Comparison of ENCODE assay signal across 24 mouse cellular contexts in the genomic region with DNA sequence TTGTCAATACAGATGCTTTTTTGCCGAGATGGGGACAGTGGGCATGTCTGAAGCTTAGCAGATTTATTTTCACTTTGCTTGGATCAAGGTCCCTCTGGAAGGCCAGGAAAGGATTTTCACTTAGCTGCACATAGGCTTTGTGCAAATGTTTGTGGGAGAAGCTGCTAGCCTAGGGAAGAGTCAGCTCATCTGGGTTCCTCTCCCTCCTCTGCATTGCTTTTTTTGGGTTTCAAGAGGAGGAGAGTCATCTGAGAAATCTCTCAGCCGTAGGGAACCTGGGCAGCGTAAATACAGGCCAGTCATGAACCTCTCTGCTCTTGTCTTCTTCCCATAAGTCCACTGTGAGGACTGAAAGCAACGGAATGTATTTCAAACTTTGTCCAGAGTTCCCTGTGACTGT.
DNase-seq lines count a peak whose midpoint lies in the region; ATAC-seq and TF ChIP-seq lines count a peak whose summit lies in the region.
"Had no signal": no experiment of that assay in that cellular context is flagged by ENCODE, and none has a peak within 500 bp of the region (broad histone marks: within the 10 kb centered on the region; RNA-seq: fewer than 3 reads in every experiment).

No protein-coding gene starts in this region.

- H3K4me1 ChIP-seq in embryonic facial prominence, embryonic 15.5 days, result peaks cover 18% of the 10 kb centered on the region
- peaks cover 21% of the 10 kb centered on the region for H3K4me1 ChIP-seq in olfactory bulb, adult 2 months (ENCODE audit: control insufficient read depth, insufficient read depth, low read length)

- no peak overlapping the region for H3K4me2 ChIP-seq in embryonic facial prominence, embryonic 15.5 days (replicated peaks)
- H3K4me2 ChIP-seq: hindbrain, embryonic 12.5 days; limb, embryonic 13.5 days; lung, embryonic 15.5 days; midbrain, embryonic 11.5 days; neural tube, embryonic 12.5 days had no signal

- DNase-seq in heart, adult 11 months, result peak; percentile 50
- DNase-seq in heart, adult 9 months (ENCODE audit: low spot score in 2 of 2), result no peak
- peak; percentile 26 for DNase-seq in right cerebral cortex, adult 18-20 months
- DNase-seq in right cerebral cortex, postnatal 10 days (ENCODE audit: low spot score in 2 of 2), result no peak
- no peak for DNase-seq in urinary bladder, adult 18-20 months (ENCODE audit: low spot score in 2 of 2)
- DNase-seq: cerebellum, adult 18-20 months; cerebellum, postnatal 10 days; gastrocnemius, adult 2 months; kidney, postnatal 10 days; layer of hippocampus, adult 9-11 months; right cerebral cortex, postnatal 14 days had no signal

- ATAC-seq in embryonic facial prominence, embryonic 15.5 days (ENCODE audit: insufficient number of reproducible peaks, low FRiP score, low TSS enrichment, low read depth), result no peak
- ATAC-seq: forebrain, embryonic 14.5 days; hindbrain, postnatal 0 days; intestine, embryonic 15.5 days; midbrain, embryonic 16.5 days had no signal

- H3K9ac ChIP-seq in embryonic facial prominence, embryonic 15.5 days, result no peak overlapping the region
- H3K9ac ChIP-seq: heart, embryonic 15.5 days; hindbrain, embryonic 12.5 days; intestine, embryonic 15.5 days; limb, embryonic 13.5 days; liver, embryonic 15.5 days; lung, embryonic 15.5 days; neural tube, embryonic 12.5 days had no signal

- 0 out of 2 replicates have a peak overlapping the region, but pooled peaks have one; percentile 41 for H3K27ac ChIP-seq in embryonic facial prominence, embryonic 15.5 days (replicated peaks)
- H3K27ac ChIP-seq in olfactory bulb, adult 2 months (ENCODE audit: insufficient read depth, low read depth, low read length), result peak overlapping the region; percentile 44
- H3K27ac ChIP-seq: gastrocnemius, adult 2 months; heart, embryonic 15.5 days; hindbrain, embryonic 12.5 days; hindbrain, postnatal 0 days; intestine, embryonic 15.5 days; limb, embryonic 13.5 days; liver, embryonic 15.5 days; lung, embryonic 15.5 days; neural tube, embryonic 12.5 days had no signal

- H3K27me3 ChIP-seq in embryonic facial prominence, embryonic 15.5 days, result no peaks in the 10 kb centered on the region
- H3K27me3 ChIP-seq: heart, embryonic 15.5 days; hindbrain, embryonic 12.5 days; intestine, embryonic 15.5 days; limb, embryonic 13.5 days; lung, embryonic 15.5 days; neural tube, embryonic 12.5 days had no signal

- no peak for TF ChIP-seq CTCF in olfactory bulb, adult 2 months (IDR thresholded peaks at IDR 0.05; ENCODE audit: insufficient read depth, low read depth, low read length)

- no peaks in the 10 kb centered on the region for H3K9me3 ChIP-seq in embryonic facial prominence, embryonic 15.5 days (replicated peaks)
- H3K9me3 ChIP-seq: intestine, embryonic 15.5 days; liver, embryonic 15.5 days; lung, embryonic 15.5 days had no signal

- no peaks in the 10 kb centered on the region for H3K36me3 ChIP-seq in embryonic facial prominence, embryonic 15.5 days
- H3K36me3 ChIP-seq: heart, embryonic 15.5 days; hindbrain, embryonic 12.5 days; intestine, embryonic 15.5 days; limb, embryonic 13.5 days; liver, embryonic 15.5 days; lung, embryonic 15.5 days; neural tube, embryonic 12.5 days had no signal

- 65% methylated on average over 4 of the region's 4 CpGs for WGBS in embryonic facial prominence, embryonic 15.5 days
- WGBS in olfactory bulb, adult 2 months, result 41% methylated on average over 4 of the region's 4 CpGs

- no peak overlapping the region for H3K4me3 ChIP-seq in embryonic facial prominence, embryonic 15.5 days (replicated peaks)
- H3K4me3 ChIP-seq in olfactory bulb, adult 2 months (ENCODE audit: insufficient read depth, low read depth, low read length), result no peak overlapping the region
- H3K4me3 ChIP-seq: hindbrain, embryonic 12.5 days; intestine, embryonic 15.5 days; limb, embryonic 13.5 days; liver, embryonic 15.5 days; lung, embryonic 15.5 days; neural tube, embryonic 12.5 days had no signal

- no peak for TF ChIP-seq POLR2A in olfactory bulb, adult 2 months (IDR thresholded peaks at IDR 0.05; ENCODE audit: insufficient read depth, low read depth, low read length)

Comparison
In these comparisons a context has a peak if more than half of its experiments do, and no peak if none do; other contexts are left out.
1. DNase-seq: peak in heart, adult 11 months (single experiment) and right cerebral cortex, adult 18-20 months (single experiment); none in heart, adult 9 months (0 of 2), right cerebral cortex, postnatal 10 days (0 of 2) and urinary bladder, adult 18-20 months (0 of 2).